Mouse (Mus musculus): Measurements from ENCODE around the gene Mpnd. TPM values are rescaled to one million over a fixed set of nuclear protein-coding genes. Genes with fewer than 3 reads are reported as not detected.

The Mpnd gene
- polyA plus RNA-seq, 1 experiment from 2014 or later = 41.4 TPM

DNA sequence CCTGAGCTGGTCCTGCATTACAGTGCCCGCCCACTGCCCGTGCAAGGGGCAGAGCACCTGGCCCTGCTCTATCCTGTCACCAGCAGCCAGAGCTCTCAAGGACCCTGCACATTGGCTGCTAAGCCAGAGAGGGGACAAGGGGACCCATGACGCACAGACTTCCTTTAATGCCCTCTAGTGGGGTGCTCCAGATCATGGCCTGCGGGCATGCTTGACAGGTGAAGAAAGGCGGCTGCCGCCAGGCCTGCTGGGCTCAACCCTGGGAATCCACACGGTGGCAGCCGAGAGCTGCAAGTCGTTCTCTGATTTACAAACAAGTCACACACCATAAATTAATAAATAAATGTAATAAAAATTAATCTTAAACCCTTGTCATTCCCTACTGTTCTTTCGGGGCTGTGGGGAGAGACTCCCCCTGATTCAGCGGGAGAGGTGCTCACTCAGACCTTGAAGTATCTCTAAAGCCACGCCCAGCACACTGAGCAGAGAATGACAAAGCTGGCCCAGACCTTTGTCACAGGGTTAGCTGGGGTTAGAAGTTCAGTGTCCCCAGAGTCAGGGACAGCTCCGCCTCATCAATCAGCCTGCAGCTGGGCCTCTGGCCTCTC lies 29.2 kb upstream of the Mpnd start:
- Histone ChIP-seq H3K27me3 (replicated peaks; ENCODE audit: control insufficient read depth, insufficient read depth, low read length) (peaks cover 2% of the 10 kb centered on the region; the same call in 1 of the 2 replicates), H3K9me3 (ENCODE audit: control insufficient read depth) (no peaks in the 10 kb centered on the region), H3K4me2 (replicated peaks; ENCODE audit: low read depth) (peak overlapping the region; percentile 48), H3K4me1 (replicated peaks; ENCODE audit: control insufficient read depth, insufficient read depth, low read length) (no peaks in the 10 kb centered on the region), H3K4me3 (ENCODE audit: low read depth, low read length) (no peak overlapping the region), H3K9ac (ENCODE audit: low read depth, low read length) (no peak overlapping the region), H3K36me3 (ENCODE audit: control insufficient read depth, insufficient read depth) (no peaks in the 10 kb centered on the region), H3K27ac (ENCODE audit: low read depth, low read length) (no peak overlapping the region)
- TF ChIP-seq CTCF (IDR thresholded peaks at IDR 0.05; ENCODE audit: low read depth) = peak; percentile 87
- 13% methylated on average over 13 of the region's 13 CpGs for WGBS
- ATAC-seq = peak; percentile 85

DNA sequence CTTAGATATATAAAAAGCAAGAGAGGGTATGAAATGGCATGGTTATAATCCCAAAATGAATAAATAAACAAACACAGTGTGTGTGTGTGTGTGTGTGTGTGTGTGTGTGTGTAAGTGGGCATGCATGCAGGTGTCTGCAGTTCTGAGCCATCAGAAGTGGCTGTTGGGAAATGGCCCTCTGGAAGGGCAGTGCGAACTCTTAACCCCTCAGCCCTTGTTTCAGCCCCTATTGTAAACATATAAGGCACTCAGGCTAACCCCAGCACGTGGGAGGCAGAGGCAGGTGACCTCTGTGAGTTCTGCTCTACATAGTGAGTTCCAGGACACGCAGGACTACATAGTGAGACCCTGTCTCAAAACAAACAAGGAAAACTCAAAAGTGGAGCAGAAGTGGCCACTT lies 28.2 kb upstream of the Mpnd start:
- no peaks in the 10 kb centered on the region for H3K36me3 ChIP-seq (ENCODE audit: control insufficient read depth, insufficient read depth)
- H3K27ac ChIP-seq (ENCODE audit: low read depth, low read length) = no peak overlapping the region
- no peak for TF ChIP-seq CTCF (IDR thresholded peaks at IDR 0.05; ENCODE audit: low read depth)
- H3K27me3 ChIP-seq (replicated peaks; ENCODE audit: control insufficient read depth, insufficient read depth, low read length) = no peaks in the 10 kb centered on the region
- no peak for ATAC-seq
- H3K4me3 ChIP-seq (ENCODE audit: low read depth, low read length) = no peak overlapping the region
- no peak overlapping the region for H3K9ac ChIP-seq (ENCODE audit: low read depth, low read length)
- H3K4me2 ChIP-seq (replicated peaks; ENCODE audit: low read depth) = no peak overlapping the region
- H3K4me1 ChIP-seq (replicated peaks; ENCODE audit: control insufficient read depth, insufficient read depth, low read length) = no peaks in the 10 kb centered on the region
- no peaks in the 10 kb centered on the region for H3K9me3 ChIP-seq (ENCODE audit: control insufficient read depth)
- WGBS = 39% methylated on average over 3 of the region's 3 CpGs

GRCm38 (mm10) chr17:55986030-55986961 lies 19.2 kb upstream of the Mpnd start, which contains the start of gene Fsd1:
Fsd1 (plus strand) TSS chr17:55986509.
- TF ChIP-seq CTCF (IDR thresholded peaks at IDR 0.05; ENCODE audit: low read depth) = no peak
- no peaks in the 10 kb centered on the region for H3K36me3 ChIP-seq (ENCODE audit: control insufficient read depth, insufficient read depth)
- peaks cover 3% of the 10 kb centered on the region; the same call in 1 of the 2 replicates for H3K4me1 ChIP-seq (replicated peaks; ENCODE audit: control insufficient read depth, insufficient read depth, low read length)
- WGBS = 8% methylated on average over 32 of the region's 35 CpGs
- no peaks in the 10 kb centered on the region for H3K9me3 ChIP-seq (ENCODE audit: control insufficient read depth)
- peaks cover 8% of the 10 kb centered on the region for H3K27me3 ChIP-seq (replicated peaks; ENCODE audit: control insufficient read depth, insufficient read depth, low read length)
- no peak within 1 kb of the TSS for H3K27ac ChIP-seq (ENCODE audit: low read depth, low read length)
- no peak within 1 kb of the TSS for H3K9ac ChIP-seq (ENCODE audit: low read depth, low read length)
- peak within 1 kb of the TSS; percentile 21; the same call in 1 of the 2 replicates for H3K4me3 ChIP-seq (ENCODE audit: low read depth, low read length)
- peak within 1 kb of the TSS; percentile 49 for H3K4me2 ChIP-seq (replicated peaks; ENCODE audit: low read depth)
- no peak for ATAC-seq

DNA sequence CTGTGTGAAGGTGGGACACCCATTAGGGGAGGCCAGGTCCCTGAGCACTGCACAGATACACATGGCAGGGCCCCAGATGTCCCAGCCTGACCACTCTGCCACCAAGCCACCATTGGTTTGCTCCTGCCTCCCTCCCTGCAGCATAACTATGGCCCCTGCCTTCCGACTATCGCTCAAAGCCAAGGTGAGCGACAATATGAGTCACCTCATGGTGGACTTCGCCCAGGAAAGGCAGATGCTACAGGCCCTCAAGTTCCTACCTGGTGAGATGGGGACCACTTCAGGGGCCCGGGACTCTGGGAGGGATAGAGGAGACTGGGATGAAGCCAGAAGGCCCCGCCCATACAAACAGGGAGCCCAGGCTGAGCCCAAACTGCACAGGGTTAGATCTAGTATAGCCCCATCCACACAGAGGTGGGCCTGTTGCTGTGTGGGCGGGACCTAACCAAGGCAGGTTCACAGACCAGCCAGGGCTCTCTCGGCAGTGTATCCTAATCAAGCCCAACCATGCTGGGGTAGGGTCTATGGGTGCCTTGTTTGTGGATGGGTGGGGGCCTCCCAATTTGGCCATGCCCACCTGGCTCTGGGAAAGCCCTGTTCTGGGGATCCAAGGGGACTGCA lies 15.1 kb upstream of the Mpnd start:
- H3K4me1 ChIP-seq (replicated peaks; ENCODE audit: control insufficient read depth, insufficient read depth, low read length) = peaks cover 3% of the 10 kb centered on the region; the same call in 1 of the 2 replicates
- H3K4me3 ChIP-seq (ENCODE audit: low read depth, low read length) = no peak overlapping the region
- TF ChIP-seq CTCF (IDR thresholded peaks at IDR 0.05; ENCODE audit: low read depth) = no peak
- WGBS = 48% methylated on average over 8 of the region's 8 CpGs
- H3K9ac ChIP-seq (ENCODE audit: low read depth, low read length) = no peak overlapping the region
- no peaks in the 10 kb centered on the region for H3K36me3 ChIP-seq (ENCODE audit: control insufficient read depth, insufficient read depth)
- H3K9me3 ChIP-seq (ENCODE audit: control insufficient read depth) = no peaks in the 10 kb centered on the region
- H3K4me2 ChIP-seq (replicated peaks; ENCODE audit: low read depth) = no peak overlapping the region
- peaks cover 8% of the 10 kb centered on the region for H3K27me3 ChIP-seq (replicated peaks; ENCODE audit: control insufficient read depth, insufficient read depth, low read length)
- ATAC-seq = peak; percentile 75
- no peak overlapping the region for H3K27ac ChIP-seq (ENCODE audit: low read depth, low read length)

DNA sequence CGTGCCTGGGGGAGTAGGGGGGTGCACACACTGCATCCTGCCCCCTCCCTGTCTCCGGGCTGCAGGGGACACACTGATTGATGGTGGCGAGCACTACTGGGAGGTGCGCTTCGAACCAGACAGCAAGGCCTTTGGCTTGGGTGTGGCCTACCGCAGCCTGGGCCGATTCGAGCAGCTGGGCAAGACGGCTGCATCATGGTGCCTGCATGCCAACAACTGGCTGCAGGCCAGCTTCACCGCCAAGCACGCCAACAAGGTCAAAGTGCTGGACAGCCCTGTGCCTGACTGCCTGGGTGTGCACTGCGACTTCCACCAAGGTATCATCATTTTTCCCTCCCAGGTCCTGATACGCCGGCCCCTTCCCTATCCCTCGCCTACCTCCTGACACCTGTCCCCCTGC lies 9.5 kb upstream of the Mpnd start:
- no peaks in the 10 kb centered on the region for H3K9me3 ChIP-seq (ENCODE audit: control insufficient read depth)
- H3K27ac ChIP-seq (ENCODE audit: low read depth, low read length) = 0 out of 2 replicates have a peak overlapping the region, but pooled peaks have one; percentile 11
- no peak for TF ChIP-seq CTCF (IDR thresholded peaks at IDR 0.05; ENCODE audit: low read depth)
- H3K4me3 ChIP-seq (ENCODE audit: low read depth, low read length) = no peak overlapping the region
- WGBS = 59% methylated on average over 15 of the region's 15 CpGs
- H3K4me1 ChIP-seq (replicated peaks; ENCODE audit: control insufficient read depth, insufficient read depth, low read length) = no peaks in the 10 kb centered on the region
- no peak overlapping the region; the same call in 1 of the 2 replicates for H3K4me2 ChIP-seq (replicated peaks; ENCODE audit: low read depth)
- ATAC-seq = peak; percentile 64
- no peak overlapping the region for H3K9ac ChIP-seq (ENCODE audit: low read depth, low read length)
- H3K27me3 ChIP-seq (replicated peaks; ENCODE audit: control insufficient read depth, insufficient read depth, low read length) = no peaks in the 10 kb centered on the region
- H3K36me3 ChIP-seq (ENCODE audit: control insufficient read depth, insufficient read depth) = peaks cover 17% of the 10 kb centered on the region; the same call in 1 of the 2 replicates

Measured in intestine, postnatal 0 days (tissue).